Mouse (Mus musculus) liver, embryonic 13.5 days (tissue): Measurements from ENCODE around the gene Atp5mpl. TPM values are rescaled to one million over a fixed set of nuclear protein-coding genes. Genes with fewer than 3 reads are reported as not detected.

Experiments
- ATAC-seq: fragments of 200-750 bp; cut with Nextera tagmentation; 2 replicates; pipeline ENCODE4 v1.8.0; 2017; ENCODE audit warnings: low read depth, mild to moderate bottlenecking, moderate number of reproducible peaks, moderate library complexity
- DNase-seq: peaks from one replicate; pipeline ENCODE4 v3.0.0; 2022
- H3K27ac ChIP-seq: fragments of 300-500 bp; sonication (generic); 2 replicates; pipeline ENCODE4 v1.5.1; 2015; ENCODE audit warnings: moderate library complexity, mild to moderate bottlenecking, inconsistent platforms
- H3K27me3 ChIP-seq: fragments of 300-500 bp; sonication (generic); 2 replicates; pipeline ENCODE4 v1.6.1; 2015; ENCODE audit warnings: mild to moderate bottlenecking, inconsistent platforms
- H3K36me3 ChIP-seq: fragments of 300-500 bp; sonication (generic); 2 replicates; pipeline ENCODE4 v1.6.1; 2015; ENCODE audit warnings: mild to moderate bottlenecking, inconsistent platforms
- H3K4me1 ChIP-seq: fragments of 300-500 bp; sonication (generic); replicated peaks from 2 replicates; pipeline ENCODE4 v1.6.1; 2015; ENCODE audit warnings: inconsistent platforms
- H3K4me2 ChIP-seq: fragments of 300-500 bp; sonication (generic); 2 replicates; pipeline ENCODE4 v1.6.1; 2015; ENCODE audit warnings: inconsistent platforms, mild to moderate bottlenecking, moderate library complexity
- H3K4me3 ChIP-seq: fragments of 300-500 bp; sonication (generic); replicated peaks from 2 replicates; pipeline ENCODE4 v1.5.1; 2015; ENCODE audit warnings: mild to moderate bottlenecking, inconsistent platforms
- H3K9ac ChIP-seq: fragments of 300-500 bp; sonication (generic); 2 replicates; pipeline ENCODE4 v1.6.1; 2015; ENCODE audit warnings: mild to moderate bottlenecking, inconsistent platforms
- H3K9me3 ChIP-seq: fragments of 300-500 bp; sonication (generic); replicated peaks from 2 replicates; pipeline ENCODE4 v1.6.1; 2016; ENCODE audit warnings: inconsistent platforms
- WGBS: fragments of 180-500 bp; shearing (Covaris S2); methylation state at CpG from one replicate; pipeline ENCODE4 v1.1.7; 2015; ENCODE audit not compliant: insufficient replicate concordance; 5-methylcytosine and 5-hydroxymethylcytosine counted together
- polyA plus RNA-seq: library from polyadenylated mRNA; unstranded; fragments of >200 nt; fragmentation: Nextera tagmentation; extraction: Ambion mirVana; gene quantifications from 2 replicates; pipeline ENCODE4 v1.2.1, GENCODE M21; 2015

Atp5mpl gene
- 591 and 627 TPM in 2 replicates for polyA plus RNA-seq

GRCm38 (mm10) chr12:111966683-111967173 lies at the start of gene Atp5mpl:
Gene Atp5mpl (minus strand): TSS chr12:111966977.
- ATAC-seq (peak; percentile 92), DNase-seq (peak; percentile 96)
- Histone ChIP-seq H3K27me3 (no peaks in the 10 kb centered on the region), H3K9ac (peak within 1 kb of the TSS; percentile 90), H3K4me1 (peaks cover 26% of the 10 kb centered on the region), H3K36me3 (peaks cover 25% of the 10 kb centered on the region), H3K9me3 (no peaks in the 10 kb centered on the region), H3K4me2 (peak within 1 kb of the TSS; percentile 81), H3K27ac (peak within 1 kb of the TSS; percentile 59), H3K4me3 (peak within 1 kb of the TSS; percentile 85)
- under 1% methylated on average over 37 of the region's 37 CpGs for WGBS

- H3K4me2 ChIP-seq, result no peak overlapping the region
- no peak overlapping the region for H3K27ac ChIP-seq
- H3K9me3 ChIP-seq, result peaks cover 11% of the 10 kb centered on the region; the same call in 1 of the 2 replicates
- no peak overlapping the region for H3K4me3 ChIP-seq
- no peaks in the 10 kb centered on the region for H3K36me3 ChIP-seq
- H3K4me1 ChIP-seq, result no peaks in the 10 kb centered on the region
- WGBS, result 74% methylated on average over 4 of the region's 4 CpGs
- H3K27me3 ChIP-seq, result no peaks in the 10 kb centered on the region
- DNase-seq (no peak), ATAC-seq (no peak)
- no peak overlapping the region for H3K9ac ChIP-seq
Observed at GRCm38 (mm10) chr12:112016346-112016745, 49.6 kb upstream of the Atp5mpl start.

- no peak overlapping the region for H3K4me2 ChIP-seq
- 54% methylated on average over 14 of the region's 14 CpGs for WGBS
- H3K9ac ChIP-seq, result no peak overlapping the region
- 0 out of 2 replicates have a peak, but pooled peaks cover 4% of the 10 kb centered on the region for H3K9me3 ChIP-seq
- H3K4me3 ChIP-seq, result no peak overlapping the region
- no peaks in the 10 kb centered on the region for H3K27me3 ChIP-seq
- H3K4me1 ChIP-seq, result no peaks in the 10 kb centered on the region
- ATAC-seq, result no peak
- no peak overlapping the region for H3K27ac ChIP-seq
- DNase-seq, result no peak
- no peaks in the 10 kb centered on the region for H3K36me3 ChIP-seq
Observed at GRCm38 (mm10) chr12:112013271-112013801, 46.6 kb upstream of the Atp5mpl start.

DNA sequence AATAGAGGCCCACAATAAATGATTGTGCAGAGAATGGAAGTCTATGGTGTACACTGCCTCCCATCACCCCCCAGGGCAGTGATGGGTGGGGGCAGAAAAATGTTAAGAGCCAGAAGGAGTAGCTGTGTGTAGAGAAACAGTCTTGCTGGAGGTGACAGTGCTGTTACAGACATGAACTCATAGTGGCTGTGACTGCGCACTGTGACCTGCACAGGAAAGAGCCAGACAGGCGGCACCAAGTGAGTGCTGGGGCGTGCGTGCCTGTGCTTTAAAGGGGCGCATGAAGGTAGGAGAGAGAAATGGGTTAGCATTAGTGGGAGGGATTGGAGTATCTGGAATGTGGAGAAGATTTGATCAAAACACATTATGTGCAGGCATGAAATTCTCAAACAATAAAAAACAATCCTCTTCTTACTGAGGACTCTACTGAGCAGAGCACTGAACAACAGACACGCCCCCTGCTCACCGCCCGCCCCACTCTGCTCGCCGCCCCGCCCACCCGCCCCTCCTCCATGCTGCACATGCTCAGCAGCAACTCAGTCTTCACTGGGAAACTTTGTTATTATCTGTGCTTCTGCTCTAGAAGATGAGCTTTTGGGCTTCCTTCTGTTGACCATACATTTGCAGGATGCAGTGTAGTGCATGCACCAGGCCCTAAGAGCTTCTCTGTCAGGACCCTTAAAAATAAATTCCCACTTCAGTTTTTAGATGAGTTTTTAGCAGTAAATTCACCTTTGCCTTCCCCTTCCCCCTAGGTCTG lies 45.9 kb upstream of the Atp5mpl start:
- DNase-seq, result no peak
- Histone ChIP-seq H3K27me3 (no peaks in the 10 kb centered on the region), H3K36me3 (no peaks in the 10 kb centered on the region), H3K9me3 (0 out of 2 replicates have a peak, but pooled peaks cover 4% of the 10 kb centered on the region), H3K4me2 (no peak overlapping the region), H3K27ac (no peak overlapping the region), H3K4me3 (no peak overlapping the region), H3K9ac (no peak overlapping the region), H3K4me1 (no peaks in the 10 kb centered on the region)
- WGBS, result 42% methylated on average over 12 of the region's 12 CpGs
- 0 out of 2 replicates have a peak, but pooled peaks have one; percentile 41 for ATAC-seq

DNA sequence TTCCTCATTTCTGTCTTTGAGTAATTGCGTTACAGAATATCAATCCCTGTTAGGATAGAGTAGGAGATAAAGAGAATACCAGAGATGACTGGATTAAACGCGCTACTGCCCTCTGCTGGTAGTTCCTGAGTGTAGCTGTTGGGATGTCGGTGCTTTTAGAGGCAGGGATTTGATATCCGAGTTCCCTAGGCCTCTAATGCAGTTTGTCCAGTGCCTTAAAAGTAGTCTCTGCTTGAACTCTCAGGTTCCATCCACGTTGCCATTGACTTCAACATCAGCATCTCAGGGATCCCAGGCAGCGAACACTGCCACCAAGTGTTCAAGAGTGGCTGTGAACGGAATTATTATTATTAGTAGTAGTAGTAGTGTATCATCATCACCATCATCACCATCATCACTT lies 34.4 kb upstream of the Atp5mpl start:
- H3K9ac ChIP-seq, result no peak overlapping the region
- H3K4me1 ChIP-seq, result no peaks in the 10 kb centered on the region
- no peak overlapping the region for H3K4me3 ChIP-seq
- no peak overlapping the region for H3K4me2 ChIP-seq
- peak; percentile 33 for DNase-seq
- ATAC-seq, result no peak
- WGBS, result 23% methylated on average over 8 of the region's 8 CpGs
- H3K36me3 ChIP-seq, result no peaks in the 10 kb centered on the region
- H3K9me3 ChIP-seq, result no peaks in the 10 kb centered on the region
- H3K27ac ChIP-seq, result no peak overlapping the region
- H3K27me3 ChIP-seq, result no peaks in the 10 kb centered on the region

- Histone ChIP-seq H3K4me2 (no peak overlapping the region), H3K4me3 (no peak overlapping the region), H3K9ac (no peak overlapping the region), H3K27me3 (no peaks in the 10 kb centered on the region), H3K27ac (no peak overlapping the region), H3K9me3 (no peaks in the 10 kb centered on the region), H3K36me3 (no peaks in the 10 kb centered on the region), H3K4me1 (no peaks in the 10 kb centered on the region)
- ATAC-seq, result no peak
- 82% methylated on average over 7 of the region's 7 CpGs for WGBS
- no peak for DNase-seq
Observed at GRCm38 (mm10) chr12:111999735-112000134, 33.0 kb upstream of the Atp5mpl start.

GRCm38 (mm10) chr12:111995161-111995560 lies 28.4 kb upstream of the Atp5mpl start:
- Histone ChIP-seq H3K4me2 (no peak overlapping the region), H3K4me3 (no peak overlapping the region), H3K27ac (no peak overlapping the region), H3K4me1 (no peaks in the 10 kb centered on the region), H3K9me3 (no peaks in the 10 kb centered on the region), H3K9ac (no peak overlapping the region), H3K27me3 (no peaks in the 10 kb centered on the region), H3K36me3 (no peaks in the 10 kb centered on the region)
- ATAC-seq (no peak), DNase-seq (no peak)
- 69% methylated on average over 2 of the region's 2 CpGs for WGBS

- Histone ChIP-seq H3K4me2 (no peak overlapping the region), H3K27ac (no peak overlapping the region), H3K9ac (no peak overlapping the region), H3K4me3 (no peak overlapping the region), H3K36me3 (no peaks in the 10 kb centered on the region), H3K9me3 (no peaks in the 10 kb centered on the region), H3K4me1 (no peaks in the 10 kb centered on the region), H3K27me3 (no peaks in the 10 kb centered on the region)
- DNase-seq (no peak), ATAC-seq (no peak)
- 75% methylated on average over 5 of the region's 5 CpGs for WGBS
Observed at GRCm38 (mm10) chr12:111992626-111993025, 25.8 kb upstream of the Atp5mpl start.

- 41% methylated on average over 9 of the region's 9 CpGs for WGBS
- Histone ChIP-seq H3K27ac (no peak overlapping the region), H3K4me2 (no peak overlapping the region), H3K9ac (no peak overlapping the region), H3K9me3 (no peaks in the 10 kb centered on the region), H3K36me3 (no peaks in the 10 kb centered on the region), H3K4me3 (no peak overlapping the region), H3K27me3 (no peaks in the 10 kb centered on the region), H3K4me1 (no peaks in the 10 kb centered on the region)
- ATAC-seq (no peak), DNase-seq (no peak)
Observed at GRCm38 (mm10) chr12:111986756-111987155, 20.0 kb upstream of the Atp5mpl start.

DNA sequence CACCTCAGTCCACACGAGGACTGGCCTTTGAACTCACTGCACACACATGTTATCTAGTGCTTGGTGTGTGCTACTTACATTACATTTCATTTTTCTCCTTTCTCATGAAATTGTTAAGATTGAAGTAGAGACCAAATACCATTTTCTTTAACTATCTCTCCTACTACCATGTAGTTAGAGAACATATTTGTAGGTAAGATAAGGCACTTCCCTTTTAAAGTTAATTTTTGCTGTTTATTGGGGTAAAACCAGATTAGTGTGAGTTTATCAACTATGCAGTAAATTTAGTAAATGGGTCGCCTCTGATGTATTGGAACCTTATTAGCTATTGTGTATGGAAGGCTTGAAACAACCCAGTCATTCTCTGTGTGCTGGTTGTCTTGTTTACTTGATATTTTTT lies 16.4 kb upstream of the Atp5mpl start:
- Histone ChIP-seq H3K27ac (no peak overlapping the region), H3K4me2 (no peak overlapping the region), H3K4me3 (no peak overlapping the region), H3K9me3 (no peaks in the 10 kb centered on the region), H3K27me3 (no peaks in the 10 kb centered on the region), H3K4me1 (no peaks in the 10 kb centered on the region), H3K9ac (no peak overlapping the region), H3K36me3 (no peaks in the 10 kb centered on the region)
- WGBS, result 31% methylated on average over 2 of the region's 2 CpGs
- DNase-seq, result no peak
- no peak for ATAC-seq

DNA sequence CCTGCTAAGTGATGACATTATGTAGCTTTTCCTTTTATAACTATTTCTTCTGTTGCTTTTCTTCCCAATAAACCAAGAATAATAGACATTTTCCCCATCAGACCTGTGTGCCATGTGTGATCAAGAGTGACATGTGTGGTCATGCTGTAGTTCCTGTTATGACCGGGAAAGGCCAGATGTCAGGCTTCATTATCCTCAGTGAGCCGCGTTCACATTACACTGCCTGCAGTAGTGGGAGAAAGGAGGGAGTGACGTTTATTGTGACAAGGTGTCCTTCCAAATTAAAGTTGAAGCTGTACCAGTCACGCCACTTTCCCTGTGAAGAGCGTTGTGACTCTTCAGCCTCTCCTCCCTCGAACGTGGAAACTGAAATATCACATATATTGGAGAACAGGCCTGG lies 15.1 kb upstream of the Atp5mpl start:
- WGBS, result 61% methylated on average over 8 of the region's 8 CpGs

More for the DNA sequence above, 15.1 kb upstream of the Atp5mpl start:
- no peaks in the 10 kb centered on the region for H3K36me3 ChIP-seq
- no peak overlapping the region for H3K4me2 ChIP-seq
- no peak overlapping the region for H3K27ac ChIP-seq
- DNase-seq (no peak), ATAC-seq (no peak)
- H3K9ac ChIP-seq, result no peak overlapping the region
- no peaks in the 10 kb centered on the region for H3K4me1 ChIP-seq
- no peaks in the 10 kb centered on the region for H3K9me3 ChIP-seq
- H3K27me3 ChIP-seq, result no peaks in the 10 kb centered on the region
- no peak overlapping the region for H3K4me3 ChIP-seq
